Mouse (Mus musculus) regulatory T cell (primary cell): ENCODE data around the gene Med12l.

ENCODE experiments used
- in situ Hi-C: fragments of 300-600 bp; cut with MboI, MseI; formaldehyde crosslinking; loops from one replicate; pipeline ENCODE4 v1.15.1; 2025; ENCODE audit warnings: high pct_unique_total_duplicates

Med12l gene

GRCm38 (mm10) chr3:59295699-59296562 is 290.3 kb downstream of the Med12l start:
- in situ Hi-C loops = no loop called here

GRCm38 (mm10) chr3:59296563-59297130 is 291.0 kb downstream of the Med12l start:
- in situ Hi-C loops = no loop called here

GRCm38 (mm10) chr3:59297653-59298052 is 292.0 kb downstream of the Med12l start:
- in situ Hi-C loops = no loop called here

GRCm38 (mm10) chr3:59304944-59305343 is 299.3 kb downstream of the Med12l start:
- in situ Hi-C loops = no loop called here

GRCm38 (mm10) chr3:59305518-59305917 is 299.9 kb downstream of the Med12l start:
- in situ Hi-C loops = no loop called here

GRCm38 (mm10) chr3:59312610-59313009 is 307.0 kb downstream of the Med12l start:
- in situ Hi-C loops = no loop called here

- in situ Hi-C loops = no loop called here
These were observed 310.5 kb downstream of the Med12l start for GRCm38 (mm10) chr3:59316077-59316476.

GRCm38 (mm10) chr3:59321278-59321876 is 315.8 kb downstream of the Med12l start:
- in situ Hi-C loops = loop anchor here (5.0 to 10.0 kb wide), 3 partner anchors 176 to 783 kb away; no protein-coding TSS in a partner anchor

GRCm38 (mm10) chr3:59328526-59328925 is 322.9 kb downstream of the Med12l start:
- in situ Hi-C loops = loop anchor here (10.0 kb wide), 1 partner anchor 776 kb away; no protein-coding TSS in a partner anchor

- in situ Hi-C loops = no loop called here
These were observed 336.2 kb downstream of the Med12l start for GRCm38 (mm10) chr3:59341647-59342427.

- in situ Hi-C loops = no loop called here
These were observed 337.4 kb downstream of the Med12l start for GRCm38 (mm10) chr3:59343026-59343425.

- in situ Hi-C loops = no loop called here
These were observed 338.7 kb downstream of the Med12l start, which contains the start of gene Igsf10 for GRCm38 (mm10) chr3:59344065-59344905. Gene Igsf10 (minus strand): TSS chr3:59344394.

GRCm38 (mm10) chr3:59351768-59352167 is 346.1 kb downstream of the Med12l start:
- in situ Hi-C loops = no loop called here

- in situ Hi-C loops = no loop called here
These were observed 348.5 kb downstream of the Med12l start for GRCm38 (mm10) chr3:59354156-59354555.

- in situ Hi-C loops = no loop called here
These were observed 354.5 kb downstream of the Med12l start for GRCm38 (mm10) chr3:59360102-59360501.

GRCm38 (mm10) chr3:59361895-59362294 is 356.3 kb downstream of the Med12l start:
- in situ Hi-C loops = no loop called here
